Mouse (Mus musculus) NIH3T3 (cell line): Measurements from ENCODE around the gene Arvcf.

ENCODE experiments used
- DNase-seq: peaks from one replicate; pipeline ENCODE4 v3.0.0-alpha.2; 2012; ENCODE audit warnings: low read depth

Arvcf gene

GRCm38 (mm10) chr16:18347931-18348600 is at the start of gene Arvcf, which contains the start of gene Tango2:
Gene Arvcf, plus strand, starts transcription at chr16:18348182.
Gene Tango2, minus strand, starts transcription at chr16:18348103.
- peak; percentile 96 for DNase-seq

GRCm38 (mm10) chr16:18308159-18308558 is 39.8 kb upstream of the Arvcf start:
- no peak for DNase-seq

- no peak for DNase-seq
Measured at GRCm38 (mm10) chr16:18318992-18319391, 29.0 kb upstream of the Arvcf start.

DNA sequence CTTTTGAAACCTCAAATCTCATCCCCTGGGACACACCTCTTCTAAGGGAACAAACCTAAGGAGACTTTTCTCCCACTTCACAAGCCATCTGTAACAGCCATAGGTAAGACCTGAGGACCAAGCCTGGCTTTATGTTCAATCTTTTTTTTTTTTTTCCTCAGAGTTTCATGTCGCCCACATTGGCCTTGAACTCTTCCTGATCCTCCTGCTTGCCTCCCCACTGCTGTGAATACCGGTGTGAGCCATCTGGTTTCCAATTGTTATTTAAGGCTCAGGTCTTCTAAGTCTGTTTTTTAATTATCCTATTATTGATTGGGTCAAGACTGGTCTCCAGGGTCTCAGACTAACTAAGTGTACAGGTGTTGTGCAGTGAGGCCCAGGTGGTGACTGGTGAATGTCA is 26.5 kb upstream of the Arvcf start:
- DNase-seq, result no peak

DNA sequence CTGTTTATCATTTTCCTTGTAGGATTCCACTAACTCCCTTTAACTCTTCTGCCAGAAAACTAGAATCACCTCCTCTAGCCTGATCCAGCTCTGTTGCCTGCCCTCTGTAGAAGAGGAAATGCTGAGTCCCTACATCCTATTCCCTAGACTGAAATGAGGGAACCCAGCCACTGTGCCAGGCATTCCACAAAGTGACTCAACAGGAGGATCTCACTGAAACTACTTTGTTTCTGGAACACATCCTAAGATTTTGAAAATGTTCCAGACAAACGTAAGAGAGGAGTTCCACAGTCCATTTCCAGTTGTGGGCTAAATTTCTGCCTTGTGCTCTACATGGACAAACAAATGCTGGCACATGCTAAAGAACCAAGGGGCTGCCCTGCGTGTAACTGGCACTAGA is 24.5 kb upstream of the Arvcf start:
- peak; percentile 88 for DNase-seq

DNA sequence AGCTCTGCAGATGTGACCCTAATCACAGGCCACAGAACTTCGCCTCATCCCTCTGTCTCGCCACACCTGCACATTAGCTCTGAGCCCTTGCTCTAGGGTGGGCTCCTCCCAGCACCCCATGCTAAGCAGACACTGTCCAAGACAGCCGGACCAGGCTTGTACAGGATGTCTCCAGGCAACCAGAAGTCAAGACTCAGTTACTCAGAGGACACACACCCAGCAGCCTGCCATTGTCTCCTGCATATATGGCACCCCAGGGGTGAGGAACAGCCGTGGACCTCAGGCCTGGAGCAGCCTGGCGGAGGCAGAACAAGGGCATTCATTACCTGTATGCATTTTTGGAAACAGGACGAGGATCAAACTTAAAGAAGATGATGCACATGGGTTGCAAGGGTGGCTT is 24.0 kb upstream of the Arvcf start:
- DNase-seq, result no peak

DNA sequence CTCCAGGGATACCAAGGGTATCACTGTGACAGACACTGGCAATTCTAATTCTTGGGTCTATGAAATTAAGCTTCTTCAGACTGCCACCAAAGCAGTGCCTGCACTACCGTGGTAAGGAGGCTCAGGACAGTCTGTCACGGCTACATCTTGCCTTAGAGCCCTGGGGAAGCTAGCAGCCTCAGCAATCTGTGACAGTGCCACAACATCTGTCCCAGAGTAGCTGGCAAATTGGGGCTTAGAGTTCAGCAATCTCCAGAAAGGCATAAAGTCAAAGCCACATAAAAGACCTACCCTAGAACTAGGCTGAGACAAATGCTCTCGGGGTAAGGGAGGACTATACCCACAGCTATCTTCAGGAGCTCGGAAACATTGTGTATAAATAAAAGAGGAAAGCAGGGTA is 22.2 kb upstream of the Arvcf start:
- DNase-seq, result no peak

GRCm38 (mm10) chr16:18327936-18328335 is 20.0 kb upstream of the Arvcf start:
- no peak for DNase-seq

GRCm38 (mm10) chr16:18328524-18328923 is 19.5 kb upstream of the Arvcf start:
- DNase-seq, result no peak

GRCm38 (mm10) chr16:18333976-18334375 is 14.0 kb upstream of the Arvcf start:
- peak; percentile 31 for DNase-seq

GRCm38 (mm10) chr16:18335981-18336380 is 12.0 kb upstream of the Arvcf start:
- DNase-seq, result no peak

- no peak for DNase-seq
Measured at GRCm38 (mm10) chr16:18337261-18337660, 10.7 kb upstream of the Arvcf start.

DNA sequence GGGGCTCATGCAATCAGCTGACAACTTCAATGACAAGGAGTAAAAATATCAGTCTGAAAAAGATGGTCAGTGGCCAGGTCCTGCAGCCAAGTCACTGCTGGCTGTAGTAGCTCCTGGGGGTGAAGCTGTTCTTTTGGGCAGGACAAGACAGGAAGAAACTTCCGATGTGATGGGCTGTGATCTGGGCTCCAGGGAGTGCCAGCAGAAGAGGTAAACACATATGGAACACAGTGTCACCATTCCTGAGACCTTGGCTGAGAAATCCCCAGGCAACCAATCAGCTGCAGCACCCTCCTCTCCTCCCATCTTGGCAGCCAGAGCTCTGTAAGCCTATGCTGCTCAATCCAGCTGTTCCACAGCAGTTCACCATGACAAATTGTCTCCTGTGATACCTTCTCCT is 8.1 kb upstream of the Arvcf start:
- DNase-seq, result no peak

DNA sequence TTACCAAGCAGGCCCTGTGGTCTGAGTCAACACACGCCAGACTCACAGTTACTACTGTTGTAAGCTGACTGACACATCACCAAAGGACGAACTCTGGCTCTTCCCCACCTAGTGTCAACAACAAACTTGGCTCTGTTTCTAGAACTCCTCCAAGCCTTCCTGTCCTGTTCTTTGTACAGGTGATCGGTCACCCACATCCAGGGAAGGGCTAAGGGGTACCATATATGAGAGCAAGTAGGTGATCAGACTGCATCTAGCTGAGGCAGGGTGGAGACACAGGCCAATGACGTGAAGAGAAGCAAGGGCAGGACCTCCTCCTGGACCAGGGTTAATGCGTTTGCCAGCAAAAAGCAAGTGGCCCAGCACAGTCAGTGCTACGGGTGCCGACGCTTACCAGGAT is 6.4 kb upstream of the Arvcf start:
- DNase-seq, result no peak

DNA sequence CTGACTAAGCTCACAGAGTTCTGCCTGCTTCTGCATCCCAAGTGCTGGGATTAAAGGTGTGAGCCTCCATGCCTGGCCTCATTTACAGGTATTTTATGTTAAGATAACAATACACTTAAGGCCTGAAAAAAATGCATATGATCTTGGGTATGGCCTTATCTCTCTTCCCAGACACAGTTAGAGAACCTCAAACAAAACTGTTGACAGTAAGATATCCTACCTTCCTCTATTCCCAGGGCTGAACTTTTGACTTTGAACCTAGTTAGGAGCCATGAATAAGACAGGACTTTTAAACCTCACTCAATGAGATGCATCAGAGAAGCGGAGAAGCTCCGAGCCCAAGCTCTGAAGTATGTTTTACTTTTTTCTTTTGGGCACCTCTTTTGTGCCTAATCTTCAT is 5.9 kb upstream of the Arvcf start:
- DNase-seq, result no peak

GRCm38 (mm10) chr16:18342650-18343570 is 5.1 kb upstream of the Arvcf start:
- DNase-seq, result peak; percentile 20

DNA sequence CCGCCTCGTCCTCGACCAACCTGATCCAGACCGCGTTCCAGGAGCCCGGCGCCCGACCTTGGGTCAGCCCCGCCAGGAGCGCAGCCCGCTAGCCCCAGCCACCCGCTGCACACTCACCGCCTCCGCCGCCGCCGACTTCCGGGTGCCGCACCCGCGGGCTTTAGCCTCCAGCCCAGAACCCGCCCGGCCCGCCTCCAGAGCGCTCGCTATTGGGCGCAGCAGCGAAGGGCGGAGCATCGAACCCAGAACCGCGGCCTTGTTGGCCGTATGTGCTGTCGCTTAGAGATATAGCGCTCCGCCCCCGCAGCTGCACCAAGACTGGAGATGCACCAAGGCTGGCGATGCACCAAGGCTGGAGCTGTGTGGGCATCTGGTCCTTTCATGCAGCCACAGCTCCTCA is 4.2 kb upstream of the Arvcf start:
- peak; percentile 98 for DNase-seq

GRCm38 (mm10) chr16:18345243-18345642 is 2.7 kb upstream of the Arvcf start:
- peak; percentile 95 for DNase-seq

DNA sequence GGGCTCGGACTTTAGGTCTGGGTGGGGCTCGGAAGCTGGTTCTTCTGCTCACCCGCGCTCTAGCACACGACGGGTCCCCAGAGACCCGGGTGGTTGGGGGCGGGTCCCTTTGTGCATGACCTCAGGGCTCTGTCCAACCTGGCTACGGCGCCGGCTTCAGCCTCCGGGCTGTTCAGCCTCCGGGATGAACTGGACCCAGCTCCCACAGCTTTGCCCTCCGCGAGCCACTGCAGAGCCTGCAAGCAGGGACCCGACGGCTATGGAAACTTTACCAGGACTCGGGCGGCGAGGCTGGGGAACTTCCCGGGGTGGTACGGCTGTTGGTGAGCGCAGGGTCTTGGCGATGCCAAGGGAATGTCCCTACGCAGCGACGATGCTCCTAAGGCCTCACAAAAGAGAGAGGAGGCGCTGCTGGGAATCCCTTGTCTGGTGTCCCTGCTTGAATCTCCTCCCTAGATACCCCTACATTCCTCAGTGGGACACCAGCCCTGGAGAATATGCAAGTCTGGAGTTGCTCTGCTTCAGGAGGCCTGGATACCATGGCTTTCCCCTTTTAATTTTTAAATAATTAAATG is 706 bp downstream of the Arvcf start:
- DNase-seq, result peak; percentile 63

DNA sequence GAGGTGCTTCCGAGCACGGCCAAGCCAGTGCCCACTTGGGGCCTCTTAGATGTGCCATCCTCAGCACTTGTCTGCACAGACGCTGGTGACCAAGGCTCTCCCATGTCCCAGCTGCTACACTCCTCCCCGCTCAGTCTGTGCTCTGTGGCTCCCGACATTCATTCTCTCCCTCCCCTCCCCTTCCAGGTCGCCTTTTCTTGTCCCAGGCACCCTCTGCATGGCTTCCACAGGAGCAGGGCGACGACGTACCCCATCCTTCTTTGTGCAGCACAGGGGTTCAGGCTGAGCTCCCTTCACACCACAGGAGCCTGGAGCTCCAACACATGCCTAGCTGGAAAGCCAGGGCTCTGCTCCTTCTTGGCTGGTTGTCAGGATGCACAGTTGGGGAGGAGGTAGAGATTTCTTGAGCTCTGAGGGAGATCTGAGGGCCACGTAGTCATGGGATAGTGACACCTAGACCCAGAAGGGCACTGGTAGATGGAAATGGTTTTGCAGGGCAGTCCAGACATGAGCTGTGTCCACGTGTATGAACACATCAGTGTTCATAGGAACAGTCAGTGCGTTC is 1.9 kb downstream of the Arvcf start:
- DNase-seq, result no peak

DNA sequence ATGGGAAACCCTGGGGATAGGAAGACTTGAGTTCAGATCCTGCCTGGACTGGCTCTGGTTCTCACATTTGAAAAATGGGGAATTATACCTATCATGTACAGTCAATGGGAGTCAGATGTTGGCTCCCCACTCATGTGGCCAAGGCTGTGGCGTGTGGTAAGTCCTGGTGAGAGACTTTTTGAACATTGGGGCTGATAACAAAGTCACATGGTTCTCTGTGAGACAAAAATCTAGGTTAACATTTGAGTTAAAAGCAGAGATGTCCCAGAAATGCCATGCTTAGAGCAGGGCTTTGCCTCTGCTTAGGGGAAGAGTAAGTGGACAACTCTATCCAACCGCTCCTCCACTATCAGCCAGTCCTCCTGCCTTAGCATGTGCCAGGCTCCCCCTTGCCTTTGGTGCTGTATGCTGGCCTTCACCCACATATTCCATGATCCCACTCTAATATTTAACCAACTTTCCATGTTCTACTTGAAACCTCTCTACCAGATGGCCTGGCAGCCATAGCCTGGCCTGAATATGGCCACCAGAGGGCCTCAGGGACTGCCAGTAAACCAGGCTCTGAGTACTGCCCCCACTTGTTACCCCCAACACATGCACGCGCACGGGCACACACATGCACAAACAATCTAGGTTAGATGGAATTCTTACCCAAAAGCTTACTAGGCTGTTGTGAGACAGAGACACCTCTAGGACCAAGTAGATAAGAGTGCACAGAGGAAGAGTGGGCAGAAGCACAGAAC is 3.5 kb downstream of the Arvcf start:
- peak; percentile 64 for DNase-seq

DNA sequence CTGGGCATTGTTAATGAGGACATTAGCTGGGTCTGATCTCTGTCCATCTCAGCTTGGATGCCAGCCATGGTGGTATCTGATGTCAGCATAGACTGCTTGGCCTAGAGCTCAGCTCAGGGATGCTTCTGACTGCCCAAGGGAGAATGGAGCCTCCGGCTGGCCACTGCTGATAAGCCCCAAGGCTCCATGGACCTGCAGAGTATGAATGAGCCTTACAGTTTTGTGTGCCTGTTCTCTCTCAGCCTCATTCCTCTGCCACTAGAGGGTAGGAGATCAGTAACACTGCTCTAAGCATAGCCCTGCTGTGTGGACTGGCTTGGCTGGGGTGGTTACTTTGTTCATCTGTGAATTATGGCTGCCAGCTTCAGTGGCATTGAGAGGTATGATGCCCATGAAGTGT is 5.1 kb downstream of the Arvcf start:
- DNase-seq, result no peak
